Mouse (Mus musculus) ovary, postnatal 14 days (tissue): ENCODE measurements around the gene Vps52.

Experiments
- DNase-seq: peaks from one replicate; pipeline ENCODE4 v3.0.0; 2022; ENCODE audit warnings: low spot score

Gene Vps52

DNA sequence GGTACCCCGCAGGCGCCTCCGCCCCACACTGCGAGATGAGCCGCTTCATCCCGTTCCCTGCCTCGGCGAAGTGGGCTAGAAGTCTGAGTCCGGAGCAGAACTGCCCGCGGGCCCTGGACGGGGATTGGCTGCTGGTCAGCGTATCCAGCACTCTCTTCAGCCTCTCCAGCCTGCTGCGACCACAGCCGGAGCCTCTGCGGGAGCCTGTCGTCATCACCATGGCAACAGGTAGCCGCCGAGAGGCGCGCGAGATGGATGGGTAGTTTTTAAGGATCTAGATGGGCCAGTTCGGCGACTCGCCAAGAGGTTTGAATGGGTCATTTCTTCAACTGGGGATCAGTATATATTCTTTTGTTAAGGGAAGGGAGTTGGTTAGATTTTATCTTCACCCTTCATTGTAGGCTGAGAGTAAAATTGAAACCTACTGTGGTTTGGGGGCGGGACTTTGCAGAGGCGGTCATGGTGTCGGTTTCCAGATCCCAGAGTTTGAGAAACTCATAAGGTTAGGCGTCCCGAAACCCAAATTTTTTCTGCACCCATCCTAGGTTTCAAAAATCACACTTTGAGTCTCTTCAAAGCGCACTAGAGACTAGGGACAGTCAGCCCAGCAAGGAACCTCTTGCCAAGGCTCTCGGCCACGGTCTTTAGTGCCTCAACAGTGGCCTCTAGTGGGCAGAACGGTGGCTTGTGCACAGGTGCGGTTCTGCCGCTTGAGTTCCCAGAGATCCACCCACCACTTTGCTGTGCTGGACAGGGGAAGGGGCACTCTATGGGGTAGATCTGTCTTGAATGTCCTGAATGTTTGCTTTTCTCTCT lies 35.1 kb upstream of the Vps52 start:
- DNase-seq = peak; percentile 80

DNA sequence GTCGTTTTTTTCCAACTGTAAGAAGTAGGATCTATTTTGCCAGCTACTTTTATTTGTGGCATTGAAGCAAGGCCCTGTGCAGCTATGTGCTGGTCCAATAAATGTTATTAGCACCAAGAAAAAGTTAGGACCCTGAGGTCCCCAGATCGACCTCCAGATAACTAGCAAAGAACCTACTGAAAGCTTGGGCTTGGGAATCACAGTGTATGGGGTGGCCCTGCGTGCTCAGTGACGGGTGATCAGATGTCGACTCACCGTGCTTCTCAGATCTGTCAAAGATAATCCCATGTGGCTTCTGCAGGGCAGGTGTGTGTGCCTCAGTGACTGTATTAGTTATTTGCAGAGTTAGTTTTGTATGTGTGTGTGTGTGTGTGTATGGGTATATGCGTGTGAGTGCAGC lies 34.3 kb upstream of the Vps52 start:
- no peak for DNase-seq

DNA sequence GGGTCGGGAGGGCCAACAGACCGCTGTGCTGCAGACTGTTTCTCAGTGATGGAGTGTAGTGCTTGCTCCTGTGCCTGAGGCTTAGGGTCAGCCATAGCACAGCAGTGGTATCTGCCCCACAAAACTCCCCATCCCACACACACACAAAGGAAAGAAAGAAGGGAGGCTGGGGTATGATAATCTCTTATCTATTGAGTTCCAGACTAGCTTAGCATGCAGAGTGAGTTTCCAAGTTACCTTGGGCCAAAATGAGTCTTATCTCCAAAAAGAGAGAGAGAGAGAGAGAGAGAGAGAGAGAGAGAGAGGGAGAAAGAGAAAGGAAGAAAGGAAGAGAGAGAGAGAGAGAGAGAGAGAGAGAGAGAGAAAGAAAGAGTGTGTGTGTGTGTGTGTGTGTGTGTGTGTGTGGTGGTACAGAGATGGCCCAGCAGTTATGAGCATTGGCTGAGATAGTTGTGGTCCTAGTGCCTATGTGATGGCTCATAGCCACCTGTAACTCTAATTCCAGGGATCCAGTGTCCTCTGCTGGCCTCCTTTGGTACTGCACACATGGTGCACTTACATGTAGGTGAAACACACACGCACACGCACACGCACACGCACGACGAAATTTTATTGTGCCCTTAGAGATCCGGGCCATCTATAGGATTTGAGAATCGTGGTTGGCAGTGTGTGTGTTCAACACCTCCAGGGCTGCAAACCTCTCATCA lies 30.9 kb upstream of the Vps52 start:
- DNase-seq = no peak

DNA sequence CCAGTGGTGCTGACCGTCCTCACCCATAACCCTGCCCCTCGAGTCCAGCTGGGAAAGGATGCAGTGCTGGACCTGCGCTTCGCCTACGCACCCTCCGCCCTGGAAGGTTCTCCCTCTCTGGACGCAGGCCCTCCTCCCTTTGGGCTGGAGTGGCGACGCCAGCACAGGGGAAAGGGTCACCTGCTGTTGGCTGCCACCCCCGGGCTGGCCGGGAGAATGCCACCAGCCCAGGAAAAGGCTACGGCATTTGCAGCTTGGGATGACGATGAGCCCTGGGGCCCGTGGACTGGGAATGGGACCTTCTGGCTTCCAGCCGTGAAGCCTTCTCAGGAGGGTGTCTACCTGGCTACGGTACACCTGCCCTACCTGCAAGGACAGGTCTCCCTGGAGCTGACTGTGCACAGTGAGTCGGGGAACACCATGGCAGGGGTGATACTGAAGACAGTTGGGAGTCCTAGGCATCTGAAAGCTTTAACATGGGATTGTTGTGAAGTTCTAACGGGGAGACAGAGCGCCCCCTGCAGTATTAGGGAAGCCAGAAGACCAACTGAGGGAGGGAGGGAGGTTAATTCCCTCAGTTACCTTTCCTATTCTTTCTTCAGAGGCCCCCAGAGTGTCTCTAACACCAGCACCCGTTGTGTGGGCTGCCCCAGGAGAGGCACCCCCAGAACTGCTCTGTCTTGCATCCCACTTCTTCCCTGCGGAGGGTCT lies 30.1 kb upstream of the Vps52 start:
- no peak for DNase-seq

DNA sequence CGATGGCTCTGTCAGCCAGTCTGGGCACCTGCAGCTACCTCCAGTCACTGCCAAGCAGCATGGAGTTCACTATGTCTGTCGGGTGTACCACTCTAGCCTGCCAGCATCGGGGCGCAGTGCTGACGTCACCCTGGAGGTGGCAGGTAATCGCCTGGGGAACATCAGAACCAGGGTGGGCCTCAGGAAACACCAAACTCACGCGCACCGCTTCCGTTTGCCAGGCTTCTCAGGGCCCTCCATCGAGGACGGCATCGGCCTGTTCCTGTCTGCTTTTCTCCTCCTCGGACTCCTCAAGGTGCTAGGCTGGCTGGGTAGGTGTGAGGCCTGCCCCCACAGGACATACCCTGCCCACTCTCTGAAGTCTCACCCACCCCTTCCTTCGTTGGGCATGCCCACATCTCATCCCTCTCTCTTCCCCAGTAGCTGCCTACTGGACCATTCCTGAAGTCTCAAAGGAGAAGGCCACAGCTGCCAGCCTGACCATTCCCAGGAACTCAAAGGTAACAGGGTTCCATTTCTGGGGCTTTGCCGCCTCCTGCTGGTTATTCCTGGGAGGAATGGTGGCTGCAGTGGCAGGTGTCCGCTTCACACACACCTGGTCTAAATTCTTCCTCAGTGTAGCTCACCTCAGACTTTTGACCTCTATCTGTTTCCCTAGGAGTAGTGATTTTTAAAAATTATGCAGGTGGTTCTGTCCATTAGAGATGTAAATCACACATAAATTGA lies 29.2 kb upstream of the Vps52 start:
- DNase-seq = no peak

DNA sequence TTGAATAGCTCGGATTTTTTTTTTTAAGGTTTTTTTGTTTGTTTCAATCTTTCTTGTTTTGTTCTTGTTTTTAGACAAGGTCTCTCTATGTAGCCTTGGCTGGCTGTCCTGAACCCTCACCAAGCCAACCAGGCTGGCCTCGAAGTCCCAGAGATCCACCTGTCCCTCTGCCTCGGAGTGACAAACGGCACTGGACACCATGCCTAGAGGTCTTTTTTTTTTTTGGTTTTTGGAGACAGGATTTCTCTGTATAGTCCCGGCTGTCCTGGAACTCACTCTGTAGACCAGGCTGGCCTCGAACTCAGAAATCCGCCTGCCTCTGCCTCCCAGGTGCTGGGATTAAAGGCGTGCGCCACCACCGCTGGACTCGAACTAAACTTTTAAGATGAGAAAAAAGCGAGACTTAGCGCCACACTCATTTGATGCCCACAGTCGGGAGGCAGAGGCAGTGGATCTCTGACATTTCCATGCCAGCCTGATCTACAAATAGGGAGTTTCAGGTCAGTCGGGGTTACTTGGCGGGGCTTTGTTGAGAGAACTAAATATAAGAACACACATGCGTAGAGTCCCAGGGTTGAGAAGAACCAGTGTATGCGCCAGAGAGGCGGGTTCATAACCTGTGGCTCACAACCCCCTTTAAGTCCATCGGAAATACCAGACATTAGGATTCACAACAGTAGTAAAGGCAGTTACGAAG lies 27.2 kb upstream of the Vps52 start:
- no peak for DNase-seq

DNA sequence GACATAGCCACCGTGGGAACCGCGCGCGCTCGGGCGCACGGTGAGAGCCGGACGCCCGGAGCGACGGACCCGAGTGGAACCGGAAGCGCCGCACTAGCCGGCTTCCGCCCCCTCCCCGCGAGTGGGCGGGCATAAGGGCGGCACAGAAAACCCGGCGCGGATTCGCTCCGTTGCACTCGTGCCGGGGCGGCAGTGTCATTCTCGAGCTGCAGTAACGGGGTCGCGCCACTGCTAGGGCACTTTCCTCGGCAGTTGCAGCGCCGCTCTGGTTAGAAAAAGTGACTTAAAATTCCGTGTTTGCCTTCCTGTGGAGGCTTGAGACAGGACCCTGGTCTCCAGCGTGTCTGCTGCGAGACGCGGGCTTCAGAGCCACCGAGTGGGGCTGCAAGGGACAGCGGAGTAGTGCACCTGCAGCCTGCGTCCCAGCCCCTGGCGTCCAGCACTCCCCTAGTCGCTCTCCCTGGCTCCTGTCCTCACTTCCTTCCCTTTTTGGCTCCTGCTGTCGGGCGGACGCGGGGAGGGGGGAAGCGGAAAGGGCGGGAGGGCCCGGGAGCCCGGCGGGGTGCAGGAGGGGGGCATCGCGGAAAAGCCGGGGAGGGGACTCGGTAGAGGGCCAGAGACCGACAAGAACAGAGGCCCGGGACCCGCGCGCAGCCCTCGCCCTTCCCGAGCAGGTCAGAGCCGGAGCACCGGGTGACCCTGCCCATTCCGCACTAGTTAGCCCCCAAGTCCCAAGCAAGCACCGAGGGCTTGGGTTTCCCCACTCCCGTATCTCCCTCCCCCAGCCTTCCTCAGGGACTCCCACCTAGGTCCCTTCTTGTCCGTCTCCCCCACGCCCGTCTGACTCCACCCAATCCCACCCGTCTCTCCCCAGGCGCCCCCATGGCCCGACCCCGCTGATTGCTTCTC lies 26.0 kb upstream of the Vps52 start, which contains the start of gene Rgl2:
Gene Rgl2 (plus strand): TSS at position 173 of the 909 bp plus-strand sequence.
- DNase-seq = peak; percentile 95

DNA sequence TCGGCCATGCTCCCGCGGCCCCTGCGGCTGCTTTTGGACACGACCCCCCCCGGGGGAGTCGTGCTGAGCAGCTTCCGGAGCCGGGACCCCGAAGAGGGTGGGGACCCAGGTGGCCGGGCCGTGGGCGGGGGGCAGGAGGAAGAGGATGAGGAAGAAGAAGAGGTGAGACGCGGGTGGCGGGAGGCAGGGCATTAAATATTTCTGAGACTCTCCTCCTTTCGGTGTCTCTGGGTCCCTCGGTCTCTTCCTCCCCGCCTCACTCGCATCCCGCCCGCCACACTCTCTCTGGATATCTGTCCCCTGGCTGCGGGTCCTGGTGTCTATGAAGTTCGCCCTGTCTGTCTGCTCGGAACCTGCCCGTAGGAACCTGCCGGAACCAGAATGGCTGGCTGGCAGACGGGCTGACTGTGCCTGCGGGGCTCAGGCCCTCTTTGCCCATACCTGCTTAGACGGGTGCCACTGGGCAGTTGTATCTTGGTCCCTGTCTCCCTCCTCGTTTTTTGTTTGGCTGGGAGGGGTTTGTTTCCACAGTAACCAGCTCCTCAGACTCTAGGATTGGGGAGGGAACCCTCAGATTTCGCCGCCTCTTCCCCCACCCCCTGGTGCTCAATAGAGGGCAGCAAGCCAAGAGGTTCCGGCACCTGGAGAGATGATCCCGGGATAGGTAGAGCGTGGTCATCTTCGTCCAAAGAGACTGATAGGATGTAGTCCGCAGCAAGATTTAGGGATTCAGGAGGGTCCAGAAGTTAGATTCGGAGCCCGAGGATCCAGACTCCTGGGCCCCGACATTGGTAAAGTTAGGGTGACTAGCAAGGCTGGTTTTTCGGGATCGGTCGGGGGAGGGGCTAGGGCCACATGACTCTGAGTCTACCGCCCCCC lies 25.1 kb upstream of the Vps52 start:
- DNase-seq = peak; percentile 46

DNA sequence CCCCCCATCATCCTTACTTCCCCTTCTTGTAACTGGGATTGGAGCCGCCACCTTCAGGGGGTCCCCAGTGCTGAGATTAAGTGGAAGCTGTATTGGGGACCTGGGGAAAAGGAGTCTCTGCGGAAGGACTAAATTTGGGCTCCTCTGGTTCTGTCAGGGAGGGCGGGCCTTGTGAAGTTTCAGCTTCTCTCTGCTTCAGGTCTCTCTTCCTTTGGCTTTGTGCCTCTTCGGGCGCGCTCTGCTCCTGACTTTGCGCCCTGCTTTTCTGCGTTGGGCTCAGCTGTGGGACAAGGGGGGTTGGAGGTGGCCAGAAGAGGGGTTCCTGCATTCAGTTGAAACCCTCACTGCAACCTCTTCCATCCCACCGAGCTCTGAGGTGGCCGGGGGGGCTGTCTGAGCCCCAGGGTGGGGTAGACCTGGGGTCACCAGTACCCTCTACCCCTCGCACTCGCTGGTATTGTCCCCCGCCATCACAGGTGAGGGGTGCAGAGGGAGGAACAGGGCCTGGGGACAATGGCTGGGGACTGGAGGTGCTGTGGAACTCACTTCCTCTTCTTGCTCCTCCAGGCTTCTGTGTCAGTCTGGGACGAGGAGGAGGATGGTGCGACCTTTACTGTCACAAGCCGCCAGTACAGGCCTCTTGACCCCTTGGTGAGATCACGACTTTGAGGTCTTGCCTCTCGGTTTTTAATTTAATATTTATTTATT lies 24.3 kb upstream of the Vps52 start:
- no peak for DNase-seq

DNA sequence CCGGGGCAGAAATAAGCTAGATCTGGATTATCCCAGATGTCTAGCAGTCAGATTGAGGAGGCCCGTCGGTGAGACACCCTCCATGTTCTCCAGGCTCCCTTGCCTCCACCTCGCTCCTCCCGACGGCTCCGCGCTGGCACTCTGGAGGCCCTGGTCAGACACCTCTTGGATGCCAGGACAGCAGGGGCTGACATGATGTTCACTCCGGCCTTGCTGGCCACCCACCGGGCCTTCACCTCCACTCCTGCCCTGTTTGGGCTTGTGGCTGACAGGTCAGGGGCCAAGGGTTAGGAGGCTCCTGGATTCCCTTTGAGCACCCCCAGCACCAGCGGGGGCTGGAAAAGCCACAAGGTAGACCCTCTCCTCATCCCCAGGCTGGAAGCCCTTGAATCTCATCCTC lies 23.7 kb upstream of the Vps52 start:
- DNase-seq = no peak

DNA sequence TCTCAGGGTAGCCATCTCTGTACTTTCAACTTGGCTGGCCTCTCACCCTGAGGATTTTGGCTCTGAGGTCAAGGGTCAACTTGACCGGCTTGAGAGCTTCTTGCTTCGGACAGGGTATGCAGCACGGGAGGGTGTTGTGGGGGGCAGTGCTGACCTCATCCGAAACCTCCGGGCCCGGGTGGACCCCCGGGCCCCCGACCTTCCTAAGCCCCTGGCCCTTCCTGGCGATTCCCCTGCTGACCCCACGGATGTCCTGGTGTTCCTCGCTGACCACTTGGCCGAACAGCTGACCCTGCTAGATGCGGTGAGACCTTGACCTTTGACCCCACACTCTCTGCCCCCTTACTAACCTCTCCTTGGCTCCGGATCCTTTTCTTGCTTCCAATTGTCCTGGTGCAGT lies 23.2 kb upstream of the Vps52 start:
- DNase-seq = no peak

DNA sequence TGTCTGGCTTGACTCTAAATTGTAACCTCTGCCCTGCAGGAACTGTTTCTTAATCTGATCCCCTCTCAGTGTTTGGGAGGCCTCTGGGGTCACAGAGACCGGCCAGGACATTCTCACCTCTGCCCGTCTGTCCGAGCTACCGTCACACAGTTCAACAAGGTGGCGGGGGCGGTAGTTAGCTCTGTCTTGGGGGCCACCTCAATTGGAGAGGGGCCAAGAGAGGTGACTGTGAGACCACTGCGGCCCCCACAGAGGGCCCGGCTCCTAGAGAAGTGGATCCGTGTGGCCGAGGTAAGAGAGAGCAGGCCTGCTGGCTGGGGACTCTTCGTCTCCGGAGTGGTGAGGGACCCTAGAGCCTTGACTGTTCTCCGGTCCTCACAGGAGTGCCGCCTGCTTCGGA lies 22.6 kb upstream of the Vps52 start:
- no peak for DNase-seq

DNA sequence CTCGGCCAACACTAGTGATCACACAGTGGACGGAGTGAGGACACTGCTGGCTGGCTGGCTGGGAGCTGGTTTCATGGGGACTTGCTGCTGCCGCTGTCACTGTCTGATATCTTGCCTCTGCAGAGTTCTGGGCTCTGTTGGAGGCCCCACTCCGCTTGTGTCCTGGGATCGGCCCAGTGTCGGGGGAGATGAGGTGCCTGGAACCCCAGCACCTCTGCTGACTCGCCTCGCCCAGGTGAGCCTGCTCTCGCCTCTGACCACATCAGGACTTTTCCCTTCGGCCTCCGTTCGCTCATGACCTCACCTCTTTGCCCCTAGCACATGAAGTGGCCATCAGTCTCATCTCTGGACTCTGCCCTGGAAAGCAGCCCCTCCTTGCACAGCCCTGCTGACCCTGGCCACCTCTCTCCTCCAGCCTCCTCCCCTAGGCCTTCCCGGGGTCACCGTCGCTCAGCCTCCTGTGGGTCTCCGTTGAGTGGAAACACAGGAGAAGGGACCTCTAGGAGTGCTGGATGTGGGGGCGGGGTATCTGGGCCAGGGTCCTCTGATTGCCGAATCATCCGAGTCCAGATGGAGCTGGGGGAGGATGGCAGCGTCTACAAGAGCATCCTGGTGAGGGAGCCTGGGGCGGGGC lies 20.1 kb upstream of the Vps52 start:
- DNase-seq = no peak

DNA sequence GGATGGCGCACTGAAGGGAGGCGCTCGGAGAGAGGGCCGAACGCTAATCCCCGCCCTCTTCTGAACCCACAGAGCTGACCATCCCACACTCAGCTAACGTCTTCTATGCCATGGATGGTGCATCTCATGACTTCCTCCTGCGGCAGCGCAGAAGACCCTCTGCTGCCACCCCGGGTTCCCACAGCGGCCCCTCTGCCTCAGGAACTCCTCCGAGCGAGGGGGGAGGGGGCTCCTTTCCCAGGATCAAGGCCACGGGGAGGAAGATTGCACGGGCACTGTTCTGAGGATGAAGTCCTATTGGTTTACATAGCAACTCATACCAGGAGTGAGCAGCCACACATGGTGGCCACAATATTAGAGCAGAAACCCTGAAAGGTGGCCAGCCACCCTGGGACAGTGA lies 18.6 kb upstream of the Vps52 start:
- no peak for DNase-seq

DNA sequence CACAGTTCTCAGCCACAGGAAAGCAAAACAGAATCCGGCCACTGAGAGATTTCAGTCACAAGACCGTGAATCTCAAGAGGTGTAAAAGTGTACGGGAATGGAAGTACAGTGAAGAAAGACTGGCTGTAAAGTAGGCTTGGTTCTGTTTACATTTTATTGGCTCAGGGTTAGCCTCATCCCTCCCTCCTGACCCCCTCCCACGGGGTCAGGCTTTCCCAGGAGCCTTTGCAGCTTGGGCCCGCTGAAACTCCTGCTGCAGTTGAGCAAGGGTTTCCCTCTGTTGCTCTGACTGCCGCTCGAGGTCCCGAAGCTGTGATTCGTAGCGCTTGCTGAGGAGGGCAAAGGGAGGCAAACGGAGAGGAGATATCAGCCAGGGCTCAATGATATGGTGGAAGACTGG lies 16.8 kb upstream of the Vps52 start:
- DNase-seq = no peak

DNA sequence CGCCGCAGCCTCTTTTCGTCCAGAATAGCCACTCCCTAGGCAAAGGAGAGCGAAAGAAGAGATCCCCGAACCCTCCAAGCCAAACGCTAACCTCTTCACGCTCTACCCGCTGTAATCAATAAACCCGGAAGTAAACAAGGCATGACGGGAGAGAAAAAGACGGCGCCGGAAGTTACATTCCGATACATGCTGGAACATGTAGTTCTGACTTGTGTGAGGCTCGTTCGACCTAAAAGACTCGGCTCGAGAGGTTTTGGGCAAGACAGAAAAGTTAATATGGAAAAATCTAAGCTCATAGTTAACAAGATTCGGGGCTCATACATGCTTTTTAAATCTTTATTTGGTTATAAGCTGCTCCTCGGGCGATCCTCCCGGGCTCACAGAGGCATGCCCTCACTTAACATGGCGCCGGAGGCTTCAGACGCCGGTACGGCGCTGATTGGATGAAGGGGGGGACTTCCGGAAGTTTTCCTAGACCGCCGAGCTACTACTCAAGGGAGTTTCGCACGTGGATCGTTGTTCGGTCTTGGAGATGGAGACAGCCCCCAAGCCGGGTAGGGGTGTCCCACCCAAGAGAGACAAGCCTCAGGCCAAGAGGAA lies 15.3 kb upstream of the Vps52 start, which contains the start of the genes Pfdn6 and Wdr46:
Gene Pfdn6 (minus strand): TSS at position 138 of the 600 bp plus-strand sequence.
Gene Wdr46 (plus strand): TSS at position 455 of the 600 bp plus-strand sequence.
- peak; percentile 78 for DNase-seq

DNA sequence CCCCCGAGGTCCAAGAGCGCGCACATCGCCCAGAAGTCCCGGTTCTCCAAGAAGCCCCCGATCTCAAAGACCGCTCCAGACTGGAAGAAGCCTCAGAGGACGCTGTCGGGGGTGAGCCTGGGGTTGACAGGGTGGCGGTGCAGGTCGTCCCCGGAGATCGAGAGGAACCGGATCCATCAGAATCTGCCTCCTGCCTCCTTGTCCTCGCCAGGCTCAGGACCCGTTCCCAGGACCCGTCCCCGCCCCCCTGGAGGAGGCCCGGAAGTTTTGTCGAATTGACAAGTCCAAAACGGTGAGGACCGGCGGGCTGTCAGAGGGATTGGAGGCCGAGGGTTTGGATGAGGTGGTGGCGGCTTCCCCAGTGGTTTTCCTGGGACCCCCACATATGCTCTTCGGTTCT lies 14.6 kb upstream of the Vps52 start:
- no peak for DNase-seq

DNA sequence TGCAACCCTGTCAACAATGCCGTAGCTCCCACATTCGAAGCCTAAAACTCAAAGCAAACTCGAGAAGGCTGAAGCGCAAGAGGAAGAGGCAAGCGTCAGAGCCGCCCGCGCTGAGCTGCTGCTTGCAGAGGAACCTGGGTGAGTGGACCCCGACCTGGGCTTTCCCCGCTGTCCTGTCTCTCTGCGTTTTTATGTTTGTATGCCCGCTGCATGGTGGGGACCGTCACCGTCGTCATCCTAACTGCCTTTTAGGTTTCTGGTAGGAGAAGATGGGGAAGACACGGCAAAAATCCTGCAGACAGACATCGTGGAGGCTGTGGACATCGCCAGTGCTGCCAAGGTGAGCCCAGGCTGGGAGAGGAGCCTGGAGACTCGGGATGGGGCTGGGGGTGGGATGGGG lies 14.2 kb upstream of the Vps52 start:
- no peak for DNase-seq
